Mouse (Mus musculus): ENCODE data around the gene Sema3f.

- TF ChIP-seq POLR2A (IDR thresholded peaks at IDR 0.05; ENCODE audit: low read depth, low read length) (no peak), CTCF (IDR thresholded peaks at IDR 0.05; ENCODE audit: borderline replicate concordance, insufficient read depth, low read length) (no peak)
These were observed 19.4 kb upstream of the Sema3f start for GRCm38 (mm10) chr9:107729709-107730108.
